Mouse (Mus musculus): ENCODE measurements at regions not wholly inside any gene's neighbourhood (a gene's known extent, or its start where the extent isn't known, plus 50 kb on each side); places are given as distances from the start of the nearest gene placed in this dataset.
"Not testable (repeated sequence)": the region's sequence is repeated elsewhere in the genome, so short reads cannot be mapped to it uniquely, and the experiment has no call there.

DNA sequence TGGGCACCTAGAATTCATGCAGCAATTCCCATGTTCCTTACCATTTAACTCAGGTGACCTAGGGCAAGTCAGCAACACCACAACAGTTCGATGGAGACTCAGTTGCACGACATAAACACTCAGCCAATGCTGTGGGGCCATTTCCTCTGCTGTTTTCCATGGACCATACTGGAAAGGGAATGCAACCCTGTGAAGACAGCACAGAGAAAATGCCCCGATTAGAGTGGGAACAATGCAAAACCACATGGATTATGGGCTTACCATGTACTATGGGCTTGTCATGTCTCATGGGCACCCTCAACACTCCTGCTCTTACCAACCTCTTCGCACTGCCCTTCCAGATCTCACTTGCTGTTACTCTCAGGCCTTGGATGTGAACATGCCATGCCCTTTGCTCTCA, 207.6 kb downstream of the Snurf start:
- not testable (repeated sequence) for H3K27me3 ChIP-seq (ENCODE audit: control insufficient read depth, insufficient read depth, low read length); DNase-seq; H3K27ac ChIP-seq (ENCODE audit: insufficient read depth, low read length); H3K4me1 ChIP-seq (ENCODE audit: control insufficient read depth, insufficient read depth, low read length); H3K4me3 ChIP-seq (replicated peaks; ENCODE audit: insufficient read depth, low read depth, low read length)
- WGBS, result 75% methylated on average over 4 of the region's 4 CpGs

DNA sequence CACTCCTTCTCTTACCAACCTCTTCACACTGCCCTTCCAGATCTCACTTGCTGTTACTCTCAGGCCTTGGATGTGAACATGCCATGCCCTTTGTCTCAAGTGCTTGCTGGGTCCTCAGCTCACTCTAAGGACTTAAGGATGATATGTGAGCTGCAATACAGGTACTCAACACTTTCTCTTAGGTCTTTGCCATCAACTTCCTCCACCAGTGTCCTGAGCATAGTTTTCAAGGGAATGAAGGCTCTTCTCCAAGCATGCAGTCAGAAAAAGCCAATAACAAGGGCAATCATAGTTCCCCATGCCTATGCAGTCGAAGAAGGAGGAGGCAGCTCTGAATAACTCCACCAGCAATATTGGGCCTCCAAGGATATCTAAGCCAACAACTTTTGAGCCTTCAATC, 235.1 kb downstream of the Snurf start:
- 72% methylated on average over 1 of the region's 1 CpGs for WGBS
- H3K27ac ChIP-seq (ENCODE audit: insufficient read depth, low read length); H3K4me1 ChIP-seq (ENCODE audit: control insufficient read depth, insufficient read depth, low read length); H3K27me3 ChIP-seq (ENCODE audit: control insufficient read depth, insufficient read depth, low read length); H3K4me3 ChIP-seq (replicated peaks; ENCODE audit: insufficient read depth, low read depth, low read length): not testable (repeated sequence)
- peak; percentile 0 to 5 for DNase-seq

DNA sequence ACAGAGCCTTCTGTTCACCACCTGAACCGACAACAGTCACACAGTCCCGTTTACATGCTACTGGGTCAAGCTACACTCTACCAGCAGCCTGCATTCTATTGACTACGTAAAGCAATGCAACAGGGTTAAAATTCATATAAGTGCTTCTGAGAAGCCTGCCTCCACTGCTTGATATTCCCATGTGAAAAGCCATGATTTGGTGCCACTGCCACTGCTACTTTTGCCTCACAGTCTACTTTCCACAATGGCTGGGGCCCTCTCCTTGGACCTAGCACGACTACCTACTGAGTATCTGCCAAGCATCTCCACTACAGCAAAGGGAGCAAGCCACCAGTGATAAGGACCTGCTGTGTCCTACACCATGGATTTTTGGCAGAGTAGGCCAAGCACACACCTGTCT, 236.2 kb downstream of the Snurf start:
- not testable (repeated sequence) for H3K4me3 ChIP-seq (replicated peaks; ENCODE audit: insufficient read depth, low read depth, low read length); H3K4me1 ChIP-seq (ENCODE audit: control insufficient read depth, insufficient read depth, low read length); H3K27me3 ChIP-seq (ENCODE audit: control insufficient read depth, insufficient read depth, low read length); H3K27ac ChIP-seq (ENCODE audit: insufficient read depth, low read length)
- WGBS, result 58% methylated on average over 2 of the region's 4 CpGs
- DNase-seq, result peak; percentile 17 to 22

- not testable (repeated sequence) for H3K27me3 ChIP-seq (ENCODE audit: control insufficient read depth, insufficient read depth, low read length); H3K4me3 ChIP-seq (replicated peaks; ENCODE audit: insufficient read depth, low read depth, low read length); H3K4me1 ChIP-seq (ENCODE audit: control insufficient read depth, insufficient read depth, low read length); H3K27ac ChIP-seq (ENCODE audit: insufficient read depth, low read length)
- peak; percentile 1 to 7 for DNase-seq
- 62% methylated on average over 1 of the region's 1 CpGs for WGBS
These were observed 237.5 kb downstream of the Snurf start for GRCm38 (mm10) chr7:59767325-59767724.
